Mouse (Mus musculus) cerebellum, adult 2 months (tissue): ENCODE data around the gene Rest.

Experiments used
- CTCF ChIP-seq: fragments of 200-500 bp; IDR thresholded peaks from 2 replicates; pipeline ENCODE4 v1.5.1; 2011; ENCODE audit warnings: low read depth, mild to moderate bottlenecking, control low read depth, low read length, moderate library complexity, borderline replicate concordance; ENCODE audit not compliant: insufficient read depth
- POLR2A ChIP-seq: fragments of 200-500 bp; IDR thresholded peaks from 2 replicates; pipeline ENCODE4 v1.6.1; 2011; ENCODE audit warnings: low read length, control low read depth, borderline replicate concordance; ENCODE audit not compliant: insufficient read depth

GRCm38 (mm10) chr5:77259315-77259714, 6.0 kb upstream of the Rest start:
- TF ChIP-seq POLR2A: no peak
- TF ChIP-seq CTCF: no peak
